Mouse (Mus musculus) embryo, embryonic 9.5 days (tissue): ENCODE measurements around the gene 9530002B09Rik.

Experiments
- DNase-seq: peaks from one replicate; pipeline ENCODE4 v3.0.0-alpha.2; 2017; ENCODE audit errors: extremely low spot score

9530002B09Rik gene

GRCm38 (mm10) chr4:122688975-122689374 is at the start of gene 9530002B09Rik:
Gene 9530002B09Rik (plus strand): TSS chr4:122689275.
- DNase-seq, result no peak
